21 mouse cellular contexts compared by ENCODE assay signal in genomic region chr7:134302084-134302483, GRCm38 (mm10).
A peak's percentile ranks its signal among the peaks of the same experiment; 100 is the strongest.
DNase-seq lines count a peak whose midpoint lies in the region; ATAC-seq and TF ChIP-seq lines count a peak whose summit lies in the region.
"Had no signal": no experiment of that assay in that cellular context is flagged by ENCODE, and none has a peak within 500 bp of the region (broad histone marks: within the 10 kb centered on the region; RNA-seq: fewer than 3 reads in every experiment).

No protein-coding gene starts in this region.

- DNase-seq in cerebellum, postnatal 14 days = peak; percentile 54 to 62
- DNase-seq in cerebellum, adult 11-12 months = no peak
- DNase-seq in forebrain, postnatal 0 days = peak; percentile 53
- peak; percentile 36 to 54 for DNase-seq in right cerebral cortex, postnatal 10 days (ENCODE audit: low spot score in 2 of 2)
- DNase-seq in right cerebral cortex, postnatal 25 days = no peak
- peak; percentile 21 for DNase-seq in layer of hippocampus, adult 9-11 months
- no peak for DNase-seq in testis, postnatal 10 days (ENCODE audit: low spot score)
- DNase-seq: gastrocnemius, postnatal 14 days; heart, postnatal 36 days; kidney, adult 2 months had no signal

- no peaks in the 10 kb centered on the region for H3K9me3 ChIP-seq in forebrain, postnatal 0 days (ENCODE audit: low read length)
- H3K9me3 ChIP-seq in forebrain, embryonic 15.5 days = 0 out of 2 replicates have a peak, but pooled peaks cover 3% of the 10 kb centered on the region
- H3K9me3 ChIP-seq: embryonic facial prominence, embryonic 12.5 days; hindbrain, embryonic 12.5 days; intestine, embryonic 15.5 days; megakaryocyte, embryonic 14.5 days; midbrain, embryonic 13.5 days had no signal

- ATAC-seq in forebrain, postnatal 0 days = peak; percentile 45; the same call in 1 of the 2 replicates
- ATAC-seq in forebrain, embryonic 15.5 days (replicated peaks) = no peak
- ATAC-seq: CD4-positive, CD25-positive, alpha-beta regulatory T cell, adult 4 months; hindbrain, postnatal 0 days; intestine, embryonic 15.5 days; midbrain, embryonic 13.5 days had no signal

- no peaks in the 10 kb centered on the region for H3K27me3 ChIP-seq in forebrain, postnatal 0 days (ENCODE audit: insufficient read depth, low read length)
- no peaks in the 10 kb centered on the region for H3K27me3 ChIP-seq in forebrain, embryonic 15.5 days
- H3K27me3 ChIP-seq: embryonic facial prominence, embryonic 12.5 days; hindbrain, embryonic 12.5 days; intestine, embryonic 15.5 days; limb, embryonic 13.5 days; midbrain, embryonic 13.5 days; neural tube, embryonic 15.5 days had no signal

- TF ChIP-seq CTCF in forebrain, postnatal 0 days (IDR thresholded peaks at IDR 0.05; ENCODE audit: low read depth) = no peak

- no peak overlapping the region for H3K4me2 ChIP-seq in forebrain, postnatal 0 days (ENCODE audit: low read depth)
- no peak overlapping the region for H3K4me2 ChIP-seq in forebrain, embryonic 15.5 days (replicated peaks)
- H3K4me2 ChIP-seq: embryonic facial prominence, embryonic 12.5 days; hindbrain, embryonic 12.5 days; intestine, embryonic 15.5 days; limb, embryonic 13.5 days; liver, embryonic 11.5 days; midbrain, embryonic 13.5 days; neural tube, embryonic 15.5 days had no signal

- H3K27ac ChIP-seq in forebrain, postnatal 0 days (ENCODE audit: low read depth, low read length) = 0 out of 2 replicates have a peak overlapping the region, but pooled peaks have one; percentile 15
- no peak overlapping the region for H3K27ac ChIP-seq in forebrain, embryonic 15.5 days (replicated peaks)
- H3K27ac ChIP-seq: embryonic facial prominence, embryonic 12.5 days; hindbrain, embryonic 12.5 days; hindbrain, postnatal 0 days; intestine, embryonic 15.5 days; limb, embryonic 13.5 days; midbrain, embryonic 13.5 days; neural tube, embryonic 15.5 days had no signal

- H3K36me3 ChIP-seq in forebrain, postnatal 0 days (ENCODE audit: insufficient read depth) = no peaks in the 10 kb centered on the region
- H3K36me3 ChIP-seq in forebrain, embryonic 15.5 days = no peaks in the 10 kb centered on the region
- H3K36me3 ChIP-seq: embryonic facial prominence, embryonic 12.5 days; hindbrain, embryonic 12.5 days; intestine, embryonic 15.5 days; limb, embryonic 13.5 days; midbrain, embryonic 13.5 days; neural tube, embryonic 15.5 days had no signal

- H3K4me1 ChIP-seq in forebrain, postnatal 0 days (ENCODE audit: insufficient read depth) = no peaks in the 10 kb centered on the region
- no peaks in the 10 kb centered on the region for H3K4me1 ChIP-seq in forebrain, embryonic 15.5 days
- H3K4me1 ChIP-seq: embryonic facial prominence, embryonic 12.5 days; hindbrain, embryonic 12.5 days; intestine, embryonic 15.5 days; limb, embryonic 13.5 days; megakaryocyte, embryonic 14.5 days; midbrain, embryonic 13.5 days; neural tube, embryonic 15.5 days had no signal

- 76% methylated on average over 3 of the region's 3 CpGs for WGBS in forebrain, postnatal 0 days
- 76% methylated on average over 3 of the region's 3 CpGs for WGBS in forebrain, embryonic 15.5 days

- H3K9ac ChIP-seq in forebrain, postnatal 0 days = no peak overlapping the region
- H3K9ac ChIP-seq in forebrain, embryonic 15.5 days (replicated peaks) = no peak overlapping the region
- H3K9ac ChIP-seq: embryonic facial prominence, embryonic 12.5 days; hindbrain, embryonic 12.5 days; intestine, embryonic 15.5 days; limb, embryonic 13.5 days; midbrain, embryonic 13.5 days; neural tube, embryonic 15.5 days had no signal

- H3K4me3 ChIP-seq in forebrain, postnatal 0 days (ENCODE audit: low read depth, low read length) = no peak overlapping the region
- no peak overlapping the region for H3K4me3 ChIP-seq in forebrain, embryonic 15.5 days
- H3K4me3 ChIP-seq: embryonic facial prominence, embryonic 12.5 days; hindbrain, embryonic 12.5 days; intestine, embryonic 15.5 days; limb, embryonic 13.5 days; megakaryocyte, embryonic 14.5 days; midbrain, embryonic 13.5 days; neural tube, embryonic 15.5 days had no signal

Comparison
In these comparisons a context has a peak if more than half of its experiments do, and no peak if none do; other contexts are left out.
1. DNase-seq: peak in cerebellum, postnatal 14 days (2 of 2), forebrain, postnatal 0 days (single experiment), right cerebral cortex, postnatal 10 days (2 of 2) and layer of hippocampus, adult 9-11 months (single experiment); none in cerebellum, adult 11-12 months (single experiment), right cerebral cortex, postnatal 25 days (single experiment) and testis, postnatal 10 days (single experiment).